Mouse (Mus musculus) heart, postnatal 0 days (tissue): ENCODE data around the gene Rgsl1. TPM values are rescaled to one million over a fixed set of nuclear protein-coding genes. Genes with fewer than 3 reads are reported as not detected.

Experiments used
- ATAC-seq: fragments of 200-750 bp; cut with Nextera tagmentation; 2 replicates; pipeline ENCODE4 v1.8.0; 2017; ENCODE audit warnings: low read depth, moderate number of reproducible peaks, moderate library complexity; ENCODE audit not compliant: insufficient read depth
- DNase-seq: peaks from one replicate; pipeline ENCODE4 v3.0.0-alpha.2; 2016; ENCODE audit warnings: low spot score
- H3K27ac ChIP-seq: fragments of 300-500 bp; sonication (generic); 2 replicates; pipeline ENCODE4 v1.5.1; 2014; ENCODE audit warnings: low read depth, mild to moderate bottlenecking
- H3K27me3 ChIP-seq: fragments of 300-500 bp; sonication (generic); 2 replicates; pipeline ENCODE4 v1.6.1; 2014; ENCODE audit warnings: low read length, mixed read lengths; ENCODE audit not compliant: control insufficient read depth, insufficient read depth
- H3K36me3 ChIP-seq: fragments of 300-500 bp; sonication (generic); replicated peaks from 2 replicates; pipeline ENCODE4 v1.6.1; 2014; ENCODE audit warnings: low read length, mixed read lengths; ENCODE audit not compliant: control insufficient read depth, insufficient read depth
- H3K4me1 ChIP-seq: fragments of 300-500 bp; sonication (generic); 2 replicates; pipeline ENCODE4 v1.6.1; 2014; ENCODE audit warnings: antibody characterized with exemption; ENCODE audit not compliant: control insufficient read depth, insufficient read depth
- H3K4me2 ChIP-seq: fragments of 300-500 bp; sonication (generic); 2 replicates; pipeline ENCODE4 v1.6.1; 2014; ENCODE audit warnings: low read depth, mild to moderate bottlenecking, low read length, moderate library complexity
- H3K4me3 ChIP-seq: fragments of 300-500 bp; sonication (generic); 2 replicates; pipeline ENCODE4 v1.5.1; 2014; ENCODE audit warnings: low read depth, low read length
- H3K9ac ChIP-seq: fragments of 300-500 bp; sonication (generic); replicated peaks from 2 replicates; pipeline ENCODE4 v1.6.1; 2014; ENCODE audit warnings: low read depth, low read length, mixed read lengths
- H3K9me3 ChIP-seq: fragments of 300-500 bp; sonication (generic); replicated peaks from 2 replicates; pipeline ENCODE4 v1.6.1; 2016; ENCODE audit warnings: low read length; ENCODE audit not compliant: control insufficient read depth
- CTCF ChIP-seq: IDR thresholded peaks from 2 replicates; pipeline ENCODE4 v1.5.1; 2016; ENCODE audit warnings: antibody characterized with exemption, control low read depth, low read depth
- EP300 ChIP-seq: IDR thresholded peaks from 2 replicates; pipeline ENCODE4 v1.6.1; 2016; ENCODE audit warnings: antibody characterized with exemption, low read depth
- WGBS: fragments of 180-500 bp; shearing (Covaris S2); extraction: QIAGEN DNeasy Blood & Tissue Kit; methylation state at CpG from one replicate; pipeline ENCODE4 v1.1.7; 2014; 5-methylcytosine and 5-hydroxymethylcytosine counted together
- polyA plus RNA-seq: library from polyadenylated mRNA; unstranded; fragments of >200 nt; fragmentation: Nextera tagmentation; extraction: Ambion mirVana; gene quantifications from 2 replicates; pipeline ENCODE4 v1.2.1, GENCODE M21; 2015
- total RNA-seq: library from RNA; depleted of rRNA; stranded (reverse); fragments of >200 nt; gene quantifications from 2 replicates; pipeline ENCODE4 v1.2.3, GENCODE M21; 2014; ENCODE audit warnings: low replicate concordance; rRNA removed

The Rgsl1 gene
- total and polyA plus RNA-seq, 2 experiments from 2014 or later = not detected

- H3K4me2 ChIP-seq = no peak overlapping the region
- DNase-seq = peak; percentile 77
- no peaks in the 10 kb centered on the region for H3K9me3 ChIP-seq
- TF ChIP-seq EP300 = 0 out of 2 replicates have a peak, but pooled peaks have one; percentile 53
- TF ChIP-seq CTCF = no peak
- 10% methylated on average over 3 of the region's 3 CpGs for WGBS
- H3K9ac ChIP-seq = no peak overlapping the region
- ATAC-seq = peak; percentile 84
- peaks cover 21% of the 10 kb centered on the region for H3K4me1 ChIP-seq
- H3K27ac ChIP-seq = peak overlapping the region; percentile 57
- no peaks in the 10 kb centered on the region for H3K27me3 ChIP-seq
- no peak overlapping the region for H3K4me3 ChIP-seq
- H3K36me3 ChIP-seq = no peaks in the 10 kb centered on the region
Measured at GRCm38 (mm10) chr1:153730671-153731070, 113.3 kb downstream of the Rgsl1 start.

GRCm38 (mm10) chr1:153729806-153730205, 114.1 kb downstream of the Rgsl1 start:
- H3K27ac ChIP-seq = no peak overlapping the region
- ATAC-seq (no peak), DNase-seq (no peak)
- no peak overlapping the region for H3K9ac ChIP-seq
- TF ChIP-seq EP300 (no peak), CTCF (no peak)
- no peaks in the 10 kb centered on the region for H3K36me3 ChIP-seq
- no peak overlapping the region for H3K4me3 ChIP-seq
- WGBS = 16% methylated on average over 2 of the region's 2 CpGs
- H3K4me1 ChIP-seq = peaks cover 21% of the 10 kb centered on the region
- no peaks in the 10 kb centered on the region for H3K27me3 ChIP-seq
- H3K9me3 ChIP-seq = no peaks in the 10 kb centered on the region
- no peak overlapping the region for H3K4me2 ChIP-seq

Other genes with a start within 250 kb of the Rgsl1 start
- 0.08 TPM in 1 of 2 replicates, not detected in the other for gene Rgs8, start 191.1 kb downstream of the Rgsl1 start, total RNA-seq
- gene Rgs8, start 191.1 kb downstream of the Rgsl1 start, polyA plus RNA-seq = 0.03 and 0.05 TPM in 2 replicates
- 0.89 and 1.8 TPM in 2 replicates for gene Rgs16, start 103.8 kb downstream of the Rgsl1 start, total RNA-seq
- 2.2 and 3.0 TPM in 2 replicates for gene Rgs16, start 103.8 kb downstream of the Rgsl1 start, polyA plus RNA-seq
- 31.4 and 31.9 TPM in 2 replicates for gene Rnasel, start 94.7 kb downstream of the Rgsl1 start, total RNA-seq
- gene Rnasel, start 94.7 kb downstream of the Rgsl1 start, polyA plus RNA-seq = 17.4 and 22.1 TPM in 2 replicates
- not detected in 2 replicates for gene Teddm1b, start 30.2 kb upstream of the Rgsl1 start, total RNA-seq
- 0.10 TPM in 1 of 2 replicates, not detected in the other for gene Teddm1b, start 30.2 kb upstream of the Rgsl1 start, polyA plus RNA-seq
- not detected in 2 replicates for gene Teddm1a, start 47.6 kb upstream of the Rgsl1 start, total RNA-seq
- gene Teddm1a, start 47.6 kb upstream of the Rgsl1 start, polyA plus RNA-seq = not detected in 2 replicates
- 199 and 256 TPM in 2 replicates for gene Glul, start 55.8 kb upstream of the Rgsl1 start, total RNA-seq
- 81.8 and 95.5 TPM in 2 replicates for gene Glul, start 55.8 kb upstream of the Rgsl1 start, polyA plus RNA-seq
- not detected in 2 replicates for gene Teddm2, start 56.1 kb upstream of the Rgsl1 start, total RNA-seq
- gene Teddm2, start 56.1 kb upstream of the Rgsl1 start, polyA plus RNA-seq = 0.33 and 0.41 TPM in 2 replicates